Mouse (Mus musculus) MEL (cell line): ENCODE data around the gene Col2a1.

Source experiments
- CTCF ChIP-seq, 3 experiments: IDR thresholded peaks in 2 of 3; conservative IDR thresholded peaks in 1 of 3; 2 replicates each; pipeline ENCODE4 v1.5.1; 2011 to 2012; ENCODE audit warnings: low read length in 3 of 3, low read depth in 2 of 3, mild to moderate bottlenecking in 2 of 3, improper control_type of control experiment in 1 of 3, inconsistent platforms in 1 of 3, mixed read lengths in 1 of 3, moderate library complexity in 1 of 3; ENCODE audit not compliant: control insufficient read depth in 1 of 3, insufficient read depth in 1 of 3, poor library complexity in 1 of 3, severe bottlenecking in 1 of 3
- ETS1 ChIP-seq: IDR thresholded peaks from 2 replicates; pipeline ENCODE4 v1.6.1; 2012; ENCODE audit warnings: low read depth, mild to moderate bottlenecking, inconsistent platforms, low read length, improper control_type of control experiment, moderate library complexity
- MAZ ChIP-seq: IDR thresholded peaks from 2 replicates; pipeline ENCODE4 v1.6.1; 2012; ENCODE audit warnings: low read depth, mild to moderate bottlenecking, inconsistent platforms, low read length, improper control_type of control experiment
- MYB ChIP-seq: IDR thresholded peaks from 2 replicates; pipeline ENCODE4 v1.6.1; 2011; ENCODE audit warnings: mild to moderate bottlenecking, low read depth, low read length, improper control_type of control experiment

GRCm38 (mm10) chr15:97943356-97943755, 61.1 kb downstream of the Col2a1 start:
- TF ChIP-seq MYB (no peak), CTCF (IDR thresholded peaks at IDR 0.05 in 2 of 3, conservative IDR thresholded peaks at IDR 0.05 in 1 of 3; ENCODE audit: control insufficient read depth in 1 of 3, insufficient read depth in 1 of 3, low read depth in 2 of 3, low read length in 3 of 3, poor library complexity in 1 of 3, severe bottlenecking in 1 of 3) (no peak), ETS1 (no peak), MAZ (no peak)
